Mouse (Mus musculus) C2C12 (cell line): Measurements from ENCODE around the gene Ccs. TPM values are rescaled to one million over a fixed set of nuclear protein-coding genes. Genes with fewer than 3 reads are reported as not detected.
A peak's percentile ranks its signal among the peaks of the same experiment; 100 is the strongest.

Experiments used
- H3K27me3 ChIP-seq: one replicate; pipeline ENCODE4 v1.6.1; 2011; ENCODE audit not compliant: control insufficient read depth, insufficient read depth, insufficient read length
- H3K36me3 ChIP-seq: one replicate; pipeline ENCODE4 v1.6.1; 2011; ENCODE audit not compliant: control insufficient read depth, insufficient read depth
- H3K4me3 ChIP-seq: one replicate; pipeline ENCODE4 v1.5.1; 2011; ENCODE audit warnings: mild to moderate bottlenecking, control low read depth; ENCODE audit not compliant: poor library complexity, insufficient read depth, severe bottlenecking
- H3K79me2 ChIP-seq: one replicate; pipeline ENCODE4 v1.6.1; 2011; ENCODE audit not compliant: control insufficient read depth, insufficient read depth
- H3K79me3 ChIP-seq: one replicate; pipeline ENCODE4 v1.6.1; 2011; ENCODE audit warnings: low read depth, control low read depth
- H3ac ChIP-seq: one replicate; pipeline ENCODE3; 2011; ENCODE audit warnings: low read depth; ENCODE audit not compliant: control insufficient read depth, insufficient read length
- CEBPB ChIP-seq: IDR thresholded peaks from one replicate; pipeline ENCODE4 v1.6.1; 2011; ENCODE audit warnings: low read depth, mild to moderate bottlenecking, control low read depth, moderate library complexity
- CTCF ChIP-seq: IDR thresholded peaks from one replicate; pipeline ENCODE4 v1.5.1; 2011; ENCODE audit not compliant: control insufficient read depth, insufficient read depth, insufficient read length
- FOSL1 ChIP-seq: IDR thresholded peaks from one replicate; pipeline ENCODE4 v1.8.0; 2011; ENCODE audit warnings: mild to moderate bottlenecking, low read length; ENCODE audit not compliant: poor library complexity, insufficient read depth, severe bottlenecking
- MAX ChIP-seq: IDR thresholded peaks from one replicate; pipeline ENCODE4 v1.6.1; 2011; ENCODE audit warnings: mild to moderate bottlenecking, control low read depth
- MYOD1 ChIP-seq: IDR thresholded peaks from one replicate; pipeline ENCODE4 v1.6.1; 2011; ENCODE audit warnings: low read depth; ENCODE audit not compliant: control insufficient read depth, insufficient read length
- MYOG ChIP-seq: IDR thresholded peaks from one replicate; pipeline ENCODE4 v1.6.1; 2011; ENCODE audit not compliant: control insufficient read depth, insufficient read length; ENCODE audit errors: extremely low read depth
- USF1 ChIP-seq: IDR thresholded peaks from one replicate; pipeline ENCODE4 v1.6.1; 2011; ENCODE audit warnings: low read depth, mild to moderate bottlenecking, control low read depth, moderate library complexity
- polyA plus RNA-seq: library from polyadenylated mRNA; unstranded; fragments of >200 nt; fragmentation: generic; extraction: Trizol; gene quantifications from one replicate; pipeline ENCODE4 v1.2.1, GENCODE M21; 2012; ENCODE audit warnings: missing spikeins

The Ccs gene
- polyA plus RNA-seq, 1 experiment: 36.6 TPM

- peaks cover 34% of the 10 kb centered on the region for H3K27me3 ChIP-seq
- peak within 1 kb of the TSS; percentile 38 for H3ac ChIP-seq
- H3K36me3 ChIP-seq: no peaks in the 10 kb centered on the region
- no peaks in the 10 kb centered on the region for H3K79me2 ChIP-seq
- no peaks in the 10 kb centered on the region for H3K79me3 ChIP-seq
- H3K4me3 ChIP-seq: no peak within 1 kb of the TSS
- no peak for TF ChIP-seq MYOG
- TF ChIP-seq MYOD1: no peak
- TF ChIP-seq MAX: no peak
- TF ChIP-seq CTCF: no peak
- no peak for TF ChIP-seq FOSL1
- no peak for TF ChIP-seq USF1
- TF ChIP-seq CEBPB: no peak
Observed at GRCm38 (mm10) chr19:4854552-4855469, 15.7 kb upstream of the Ccs start, which contains the start of gene Ctsf. Gene Ctsf, plus strand, starts transcription at chr19:4855130.

GRCm38 (mm10) chr19:4850281-4850680, 11.1 kb upstream of the Ccs start:
- Histone ChIP-seq H3ac (no peak overlapping the region), H3K27me3 (peaks cover 37% of the 10 kb centered on the region), H3K36me3 (no peaks in the 10 kb centered on the region), H3K4me3 (no peak overlapping the region), H3K79me2 (no peaks in the 10 kb centered on the region), H3K79me3 (no peaks in the 10 kb centered on the region)
- TF ChIP-seq CTCF (no peak), MAX (no peak), FOSL1 (no peak), MYOG (no peak), CEBPB (no peak), MYOD1 (no peak), USF1 (no peak)

GRCm38 (mm10) chr19:4849800-4850199, 10.7 kb upstream of the Ccs start:
- Histone ChIP-seq H3K79me2 (no peaks in the 10 kb centered on the region), H3K79me3 (no peaks in the 10 kb centered on the region), H3K27me3 (peaks cover 34% of the 10 kb centered on the region), H3K36me3 (no peaks in the 10 kb centered on the region), H3ac (no peak overlapping the region), H3K4me3 (no peak overlapping the region)
- TF ChIP-seq MAX: no peak
- TF ChIP-seq CTCF: no peak
- TF ChIP-seq CEBPB: no peak
- TF ChIP-seq USF1: no peak
- no peak for TF ChIP-seq FOSL1
- no peak for TF ChIP-seq MYOD1
- TF ChIP-seq MYOG: no peak

- peak; percentile 34 for TF ChIP-seq CTCF
- no peak for TF ChIP-seq MYOG
- H3K27me3 ChIP-seq: peaks cover 30% of the 10 kb centered on the region
- no peak overlapping the region for H3K4me3 ChIP-seq
- no peaks in the 10 kb centered on the region for H3K79me2 ChIP-seq
- H3ac ChIP-seq: no peak overlapping the region
- H3K79me3 ChIP-seq: no peaks in the 10 kb centered on the region
- H3K36me3 ChIP-seq: no peaks in the 10 kb centered on the region
Observed at GRCm38 (mm10) chr19:4847490-4847889, 8.4 kb upstream of the Ccs start.

- H3K27me3 ChIP-seq: peaks cover 39% of the 10 kb centered on the region
- TF ChIP-seq MYOG (no peak), USF1 (no peak), CTCF (no peak), CEBPB (no peak), MAX (no peak), MYOD1 (no peak), FOSL1 (no peak)
Observed at GRCm38 (mm10) chr19:4845846-4846245, 6.7 kb upstream of the Ccs start.

GRCm38 (mm10) chr19:4842611-4843010, 3.5 kb upstream of the Ccs start:
- Histone ChIP-seq H3ac (no peak overlapping the region), H3K36me3 (no peaks in the 10 kb centered on the region), H3K4me3 (no peak overlapping the region), H3K79me3 (no peaks in the 10 kb centered on the region), H3K79me2 (no peaks in the 10 kb centered on the region), H3K27me3 (peaks cover 26% of the 10 kb centered on the region)
- TF ChIP-seq FOSL1: no peak
- TF ChIP-seq CTCF: no peak
- TF ChIP-seq MYOD1: no peak
- TF ChIP-seq USF1: no peak
- TF ChIP-seq MYOG: no peak
- TF ChIP-seq CEBPB: no peak
- TF ChIP-seq MAX: no peak

More at GRCm38 (mm10) chr19:4845846-4846245, 6.7 kb upstream of the Ccs start:
- no peaks in the 10 kb centered on the region for H3K79me3 ChIP-seq
- no peaks in the 10 kb centered on the region for H3K36me3 ChIP-seq
- no peaks in the 10 kb centered on the region for H3K79me2 ChIP-seq
- no peak overlapping the region for H3K4me3 ChIP-seq
- H3ac ChIP-seq: no peak overlapping the region
